Mouse (Mus musculus) B cell, adult 2 months (primary cell): ENCODE data around the gene Slco1a5.
"Not testable (repeated sequence)": the region's sequence is repeated elsewhere in the genome, so short reads cannot be mapped to it uniquely, and the experiment has no call there.

Experiments
- DNase-seq, 2 experiments: peaks; one replicate each; pipeline ENCODE4 v3.0.0; 2022

The Slco1a5 gene

GRCm38 (mm10) chr6:142289413-142290118 lies 33.2 kb downstream of the Slco1a5 start:
- DNase-seq = no peak

DNA sequence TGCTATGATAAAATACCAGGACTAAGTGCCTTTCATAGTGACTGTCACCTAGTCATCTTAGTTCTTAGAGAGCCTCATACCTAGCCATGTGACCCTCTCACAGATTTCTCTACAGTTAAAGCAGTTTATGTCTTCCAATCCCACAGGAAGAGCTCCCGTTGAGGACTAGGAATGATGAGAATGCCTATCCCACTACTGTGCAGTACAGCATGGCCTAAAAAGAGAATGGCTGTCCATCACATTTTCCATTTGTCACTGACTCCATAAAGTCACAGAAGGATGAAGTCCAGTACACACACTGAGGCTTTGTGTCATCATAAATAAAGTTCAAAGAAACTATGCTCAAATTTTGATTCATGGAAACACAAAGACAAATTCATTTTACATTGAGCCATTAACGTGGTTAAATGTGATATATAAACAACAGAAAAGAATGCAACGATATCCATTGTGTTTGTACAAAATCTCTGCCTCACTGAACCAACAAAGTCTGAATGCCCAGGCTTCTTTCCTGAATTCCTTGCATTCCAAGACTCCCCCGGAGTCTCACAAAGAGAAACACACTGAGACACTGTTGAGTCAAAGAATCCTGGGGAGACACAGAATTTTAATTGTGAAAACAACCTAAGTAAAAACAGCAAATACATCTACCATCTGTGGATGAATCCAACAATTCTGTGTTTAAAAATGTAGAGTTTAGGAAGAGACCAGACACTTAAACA lies 46.9 kb downstream of the Slco1a5 start:
- no peak for DNase-seq

GRCm38 (mm10) chr6:142250738-142251307 lies 72.0 kb downstream of the Slco1a5 start:
- DNase-seq = not testable (repeated sequence)

DNA sequence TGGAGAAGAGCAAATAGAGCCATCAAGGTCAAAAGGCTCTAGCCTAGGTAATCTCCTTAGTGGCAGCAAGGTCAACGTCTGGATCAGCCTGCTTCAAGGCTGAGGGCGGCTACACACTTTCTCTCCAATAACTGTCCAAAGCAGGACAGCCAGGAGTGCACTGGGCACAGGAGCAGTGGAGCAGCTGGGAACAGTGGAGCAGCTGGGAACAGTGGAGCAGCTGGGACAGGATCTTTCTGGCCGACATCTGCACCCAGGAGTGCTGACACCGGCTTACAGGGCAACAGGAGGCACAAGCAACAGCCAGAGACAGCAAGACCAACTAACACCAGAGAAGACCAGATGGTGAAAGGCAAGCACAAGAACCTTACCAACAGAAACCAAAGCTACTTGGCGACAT lies 77.7 kb downstream of the Slco1a5 start:
- no peak for DNase-seq

GRCm38 (mm10) chr6:142239468-142239867 lies 83.3 kb downstream of the Slco1a5 start:
- no peak for DNase-seq

- no peak for DNase-seq
Measured at GRCm38 (mm10) chr6:142220138-142220537, 102.6 kb downstream of the Slco1a5 start.

DNA sequence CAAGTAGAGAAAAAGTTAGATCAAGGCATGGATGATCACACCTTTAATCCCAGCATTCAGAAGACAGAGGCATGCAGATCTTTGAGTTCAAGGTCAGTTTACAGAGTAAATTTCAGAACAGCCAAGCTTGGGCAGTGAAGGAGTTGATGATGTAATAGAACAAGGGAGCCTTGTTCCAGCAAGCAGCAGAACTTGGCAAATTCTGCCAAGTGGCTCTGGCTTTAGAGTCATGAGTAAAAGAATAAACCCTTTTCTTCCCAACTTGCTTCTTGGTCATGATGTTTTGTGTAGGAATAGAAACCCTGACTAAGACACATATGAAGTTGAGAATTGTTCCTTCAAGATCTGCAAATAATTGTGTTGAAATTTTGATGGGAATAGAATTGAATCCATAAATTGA lies 111.0 kb downstream of the Slco1a5 start:
- DNase-seq = no peak

DNA sequence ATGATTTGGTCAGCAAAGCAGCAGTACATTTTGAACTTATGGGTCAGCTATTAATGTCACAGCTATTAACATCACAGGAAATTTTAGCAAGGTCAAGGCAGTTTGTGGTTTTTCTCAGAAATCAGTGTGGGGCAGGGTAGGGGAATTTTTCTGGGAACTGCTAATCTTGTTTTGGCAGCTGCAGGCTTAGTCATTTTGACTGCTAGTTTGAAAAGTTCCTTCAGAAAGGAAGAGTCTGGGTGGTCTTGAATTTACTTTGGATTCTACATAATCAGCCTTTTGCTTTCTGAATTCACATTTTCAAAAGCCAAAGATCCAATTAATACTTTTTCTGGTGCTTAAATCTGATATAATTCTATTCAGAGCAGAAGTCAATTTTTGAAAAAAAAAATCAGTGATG lies 113.0 kb downstream of the Slco1a5 start:
- no peak for DNase-seq

DNA sequence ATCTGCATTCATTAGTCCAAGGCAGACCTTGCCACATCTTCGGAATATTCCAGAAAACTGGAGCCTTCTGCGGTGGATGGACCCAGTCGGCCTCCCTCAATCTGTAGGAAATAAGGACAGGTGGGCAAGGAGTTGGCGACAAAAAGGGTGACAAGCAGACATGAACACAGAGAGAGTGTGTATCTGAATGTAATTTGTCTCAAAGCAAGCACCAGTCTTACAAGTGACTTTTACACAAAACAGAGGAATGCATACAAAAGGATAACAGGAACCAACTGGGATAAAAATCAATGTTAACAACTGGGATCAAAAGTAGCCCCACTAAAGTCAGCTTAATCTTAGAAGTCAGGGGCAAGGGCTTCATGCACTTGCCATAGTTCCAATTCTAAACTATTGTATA lies 114.4 kb downstream of the Slco1a5 start, which contains the start of gene Slco1a6:
TSS of gene Slco1a6 (minus strand) at position 101 of the 400 bp plus-strand sequence.
- no peak for DNase-seq

DNA sequence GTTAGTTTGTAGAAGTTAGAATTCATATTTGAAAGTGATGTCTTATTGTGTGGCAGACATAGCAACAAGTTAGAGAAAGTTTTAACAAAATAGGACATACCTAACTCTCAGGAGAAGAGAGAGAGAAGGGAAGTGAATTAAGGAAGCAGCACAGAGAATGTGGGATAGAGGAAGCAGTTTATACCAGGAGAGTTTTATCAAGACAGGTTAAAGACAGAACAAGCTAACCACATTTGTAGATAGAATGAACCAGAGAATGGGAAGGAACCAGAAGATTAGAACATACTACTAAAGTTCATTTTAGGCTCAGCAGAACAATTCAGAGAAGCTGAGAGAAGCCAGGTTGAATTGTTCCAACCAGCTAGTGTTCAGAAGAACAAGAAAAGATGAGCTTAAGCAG lies 122.3 kb downstream of the Slco1a5 start:
- no peak for DNase-seq

DNA sequence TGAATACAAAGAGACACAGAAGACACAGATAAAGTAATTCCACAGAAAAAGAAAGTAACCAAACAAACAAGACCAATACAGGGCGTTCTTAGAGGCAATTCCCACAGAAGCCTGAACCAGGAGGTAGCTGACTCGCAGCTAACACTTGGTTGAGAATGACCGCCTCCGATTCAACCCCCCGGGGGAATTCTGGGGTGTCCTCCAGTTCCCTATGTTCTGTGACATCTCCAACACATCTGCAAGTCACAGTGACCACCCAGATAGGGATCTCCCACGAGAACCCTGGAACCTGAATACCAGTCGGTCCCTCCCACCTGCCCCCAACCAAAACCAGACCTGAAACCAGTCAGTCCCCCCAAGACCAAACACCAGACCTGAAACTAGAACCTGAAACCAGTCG lies 128.5 kb downstream of the Slco1a5 start:
- DNase-seq = no peak

DNA sequence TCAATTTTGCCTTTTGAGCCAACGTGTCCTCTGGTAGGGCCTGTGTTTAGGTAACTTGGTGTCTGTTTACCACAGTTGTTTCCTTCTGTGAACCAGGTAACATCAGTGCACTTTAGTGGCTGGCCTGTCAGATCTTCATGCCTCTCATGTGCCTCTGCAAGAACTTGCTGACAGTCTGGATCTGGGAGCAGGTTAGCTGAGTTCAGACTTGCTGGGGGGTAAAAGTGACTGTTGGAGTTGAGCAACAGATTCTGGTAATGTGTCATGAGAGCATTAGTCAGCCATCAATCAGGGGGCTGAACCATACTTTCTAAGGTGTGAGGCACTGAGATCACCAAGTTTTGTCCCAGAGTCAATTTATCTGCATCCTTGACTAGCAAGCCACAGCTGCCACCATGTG lies 130.8 kb downstream of the Slco1a5 start:
- no peak for DNase-seq

GRCm38 (mm10) chr6:142187426-142187825 lies 135.4 kb downstream of the Slco1a5 start:
- no peak for DNase-seq

- no peak for DNase-seq
Measured at GRCm38 (mm10) chr6:142185868-142186415, 136.8 kb downstream of the Slco1a5 start.
